Mouse (Mus musculus): ENCODE measurements around the gene Jam3.

GRCm38 (mm10) chr9:27203134-27203533 lies 47.9 kb upstream of the Jam3 start:
- no peak for TF ChIP-seq POLR2A (IDR thresholded peaks at IDR 0.05; ENCODE audit: control insufficient read depth, extremely low read depth, insufficient read depth, low read length, poor library complexity)
- no peak for TF ChIP-seq CTCF (IDR thresholded peaks at IDR 0.05; ENCODE audit: borderline replicate concordance, control insufficient read depth, extremely low read depth, insufficient read depth, low read length, poor library complexity)
